Mouse (Mus musculus): ENCODE results near the gene Slc5a5. TPM values are rescaled to one million over a fixed set of nuclear protein-coding genes. Genes with fewer than 3 reads are reported as not detected.

Gene Slc5a5
- total and polyA plus RNA-seq, 3 experiments, result 0.04 to 0.26 (median 0.16) TPM

DNA sequence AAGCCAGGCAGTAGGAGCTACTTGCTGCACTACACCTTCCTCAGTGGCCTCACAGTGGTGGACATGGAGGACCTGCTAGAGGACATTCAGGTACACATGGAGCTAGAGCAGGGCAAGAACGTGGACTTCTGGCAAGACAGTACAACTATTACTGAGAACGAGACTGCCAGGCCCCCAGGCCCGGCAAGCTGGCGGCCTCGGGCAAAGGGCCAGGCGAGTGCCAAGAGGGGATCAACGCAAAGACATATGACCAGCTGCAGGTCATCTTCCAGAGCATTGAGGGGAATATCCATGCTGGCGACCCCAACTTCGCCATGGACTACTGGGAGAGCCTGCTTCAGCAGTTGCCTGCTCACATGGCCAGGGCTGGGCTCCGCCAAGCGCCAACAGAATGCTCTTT is 39.2 kb upstream of the Slc5a5 start:
- H3K36me3 ChIP-seq (replicated peaks in 1 of 2; ENCODE audit: control insufficient read depth in 1 of 2, insufficient read depth in 1 of 2, low read length in 1 of 2), result no peaks in the 10 kb centered on the region
- H3K4me1 ChIP-seq (ENCODE audit: control insufficient read depth in 1 of 2, insufficient read depth in 2 of 2), result peaks cover 0 to under 1% of the 10 kb centered on the region in 2 experiments; a peak in 1 of 4 replicates
- peaks cover 12% of the 10 kb centered on the region for H3K27me3 ChIP-seq (replicated peaks)
- H3K4me2 ChIP-seq (ENCODE audit: insufficient read depth, low read depth, poor library complexity, severe bottlenecking), result no peak overlapping the region
- no peaks in the 10 kb centered on the region for H3K9me3 ChIP-seq (replicated peaks; ENCODE audit: low read length)
- no peak overlapping the region for H3K9ac ChIP-seq (ENCODE audit: insufficient read depth, low read depth)
- no peak overlapping the region for H3K4me3 ChIP-seq (replicated peaks in 1 of 3; ENCODE audit: low read depth in 2 of 3, low read length in 2 of 3, poor library complexity in 1 of 3)
- in situ Hi-C loops (cut with MboI; ENCODE audit: low pct_ligation_motif_present, low pct_unique_long_range_greater_than_20kb, low sequenced_read_pairs) (no loop called here), dilution Hi-C loops (cut with MboI; ENCODE audit: extremely low pct_ligation_motif_present, extremely low pct_unique_long_range_greater_than_20kb, low sequenced_read_pairs) (no loop called here)
- H3K27ac ChIP-seq (ENCODE audit: insufficient read depth, low read depth), result no peak overlapping the region
- TF ChIP-seq POLR2A (IDR thresholded peaks at IDR 0.05; ENCODE audit: low read depth, low read length) (no peak), MYC (IDR thresholded peaks at IDR 0.05; ENCODE audit: low read depth, low read length) (no peak), RAD21 (IDR thresholded peaks at IDR 0.05; ENCODE audit: low read depth, low read length) (no peak), MAZ (IDR thresholded peaks at IDR 0.05; ENCODE audit: low read depth, low read length) (no peak), MXI1 (IDR thresholded peaks at IDR 0.05; ENCODE audit: low read depth, low read length) (no peak), NRF1 (IDR thresholded peaks at IDR 0.05; ENCODE audit: low read depth, low read length) (no peak), IRF4 (IDR thresholded peaks at IDR 0.05; ENCODE audit: low read depth, low read length) (no peak), ZC3H11A (IDR thresholded peaks at IDR 0.05; ENCODE audit: low read depth, low read length) (no peak), MAX (IDR thresholded peaks at IDR 0.05; ENCODE audit: low read length) (no peak), TCF12 (IDR thresholded peaks at IDR 0.05; ENCODE audit: low read depth, low read length) (no peak), GABPA (IDR thresholded peaks at IDR 0.05; ENCODE audit: insufficient replicate concordance, low read depth, low read length) (no peak), CTCF (conservative IDR thresholded peaks at IDR 0.05 in 1 of 2, IDR thresholded peaks at IDR 0.05 in 1 of 2; ENCODE audit: low read depth in 2 of 2, low read length in 2 of 2) (no peak), SMC3 (IDR thresholded peaks at IDR 0.05; ENCODE audit: low read depth, low read length) (no peak), PAX5 (IDR thresholded peaks at IDR 0.05; ENCODE audit: low read length) (no peak), CHD2 (IDR thresholded peaks at IDR 0.05; ENCODE audit: low read length) (no peak), ZMIZ1 (IDR thresholded peaks at IDR 0.05; ENCODE audit: low read depth, low read length) (no peak), E2F4 (IDR thresholded peaks at IDR 0.05; ENCODE audit: insufficient replicate concordance, low read depth, low read length) (no peak)
- no peak for DNase-seq (ENCODE audit: extremely low read depth)
- no peaks in the 10 kb centered on the region for H3K79me2 ChIP-seq (replicated peaks; ENCODE audit: control insufficient read depth, extremely low read depth, insufficient read depth, poor library complexity, severe bottlenecking)

DNA sequence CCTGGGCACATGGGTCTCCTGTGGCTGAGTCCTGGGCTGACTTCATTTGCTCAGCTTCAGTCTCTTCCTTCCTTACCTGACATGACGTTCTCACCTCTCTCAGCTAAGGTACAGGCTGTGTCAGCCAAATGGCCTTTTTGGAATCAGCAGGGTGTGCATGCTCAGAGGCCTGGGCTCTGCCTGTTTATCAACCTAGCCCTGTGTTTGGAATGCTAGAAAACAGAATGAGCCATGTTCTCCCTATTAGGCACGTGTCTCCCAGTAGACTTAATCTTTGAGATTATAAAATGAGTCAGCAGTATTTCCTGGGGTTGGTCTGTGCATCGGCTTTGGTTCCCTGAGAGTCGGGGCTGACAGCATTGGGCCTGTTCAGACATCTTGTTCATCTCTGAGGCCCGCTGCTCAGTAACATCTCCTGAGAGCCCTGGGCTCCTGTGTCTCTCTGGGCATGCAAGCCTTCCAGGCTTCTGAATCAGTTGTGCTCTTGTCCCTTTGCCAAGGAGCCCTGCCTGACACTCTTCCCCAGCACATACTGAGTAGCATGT is 36.3 kb upstream of the Slc5a5 start:
- no peaks in the 10 kb centered on the region for H3K9me3 ChIP-seq (replicated peaks; ENCODE audit: low read length)
- no peak overlapping the region for H3K9ac ChIP-seq (ENCODE audit: insufficient read depth, low read depth)
- DNase-seq (ENCODE audit: extremely low read depth), result no peak
- no peak overlapping the region for H3K27ac ChIP-seq (ENCODE audit: insufficient read depth, low read depth)
- peaks cover 0 to 11% of the 10 kb centered on the region in 2 experiments; a peak in 2 of 4 replicates for H3K4me1 ChIP-seq (ENCODE audit: control insufficient read depth in 1 of 2, insufficient read depth in 2 of 2)
- no peaks in the 10 kb centered on the region for H3K36me3 ChIP-seq (replicated peaks in 1 of 2; ENCODE audit: control insufficient read depth in 1 of 2, insufficient read depth in 1 of 2, low read length in 1 of 2)
- H3K4me2 ChIP-seq (ENCODE audit: insufficient read depth, low read depth, poor library complexity, severe bottlenecking), result no peak overlapping the region
- in situ Hi-C loops (cut with MboI; ENCODE audit: low pct_ligation_motif_present, low pct_unique_long_range_greater_than_20kb, low sequenced_read_pairs) (no loop called here), dilution Hi-C loops (cut with MboI; ENCODE audit: extremely low pct_ligation_motif_present, extremely low pct_unique_long_range_greater_than_20kb, low sequenced_read_pairs) (no loop called here)
- no peak overlapping the region for H3K4me3 ChIP-seq (replicated peaks in 1 of 3; ENCODE audit: low read depth in 2 of 3, low read length in 2 of 3, poor library complexity in 1 of 3)
- TF ChIP-seq ZC3H11A (IDR thresholded peaks at IDR 0.05; ENCODE audit: low read depth, low read length), result no peak
- TF ChIP-seq SIN3A (IDR thresholded peaks at IDR 0.05; ENCODE audit: low read length), result no peak
- TF ChIP-seq ZMIZ1 (IDR thresholded peaks at IDR 0.05; ENCODE audit: low read depth, low read length), result no peak
- no peak for TF ChIP-seq MEF2A (IDR thresholded peaks at IDR 0.05; ENCODE audit: borderline replicate concordance, low read depth, low read length)
- no peak for TF ChIP-seq KAT2A (IDR thresholded peaks at IDR 0.05; ENCODE audit: insufficient replicate concordance, low read length)
- no peak for TF ChIP-seq ELF1 (IDR thresholded peaks at IDR 0.05; ENCODE audit: low read depth, low read length)
- TF ChIP-seq MXI1 (IDR thresholded peaks at IDR 0.05; ENCODE audit: low read depth, low read length), result no peak
- no peak for TF ChIP-seq MYC (IDR thresholded peaks at IDR 0.05; ENCODE audit: low read depth, low read length)
- no peak for TF ChIP-seq ETS1 (conservative IDR thresholded peaks at IDR 0.05; ENCODE audit: low read depth, low read length)
- TF ChIP-seq ZNF384 (IDR thresholded peaks at IDR 0.05; ENCODE audit: low read depth, low read length), result no peak
- TF ChIP-seq NRF1 (IDR thresholded peaks at IDR 0.05; ENCODE audit: low read depth, low read length), result no peak
- TF ChIP-seq MAZ (IDR thresholded peaks at IDR 0.05; ENCODE audit: low read depth, low read length), result no peak
- TF ChIP-seq JUN (IDR thresholded peaks at IDR 0.05; ENCODE audit: insufficient read depth, low read depth, low read length), result no peak
- TF ChIP-seq HCFC1 (IDR thresholded peaks at IDR 0.05; ENCODE audit: low read depth, low read length), result no peak
- no peak for TF ChIP-seq CHD1 (IDR thresholded peaks at IDR 0.05; ENCODE audit: low read depth, low read length)
- TF ChIP-seq CHD2 (IDR thresholded peaks at IDR 0.05; ENCODE audit: low read length), result no peak
- TF ChIP-seq EP300 (IDR thresholded peaks at IDR 0.05; ENCODE audit: low read length), result no peak
- no peak for TF ChIP-seq CTCF (conservative IDR thresholded peaks at IDR 0.05 in 1 of 2, IDR thresholded peaks at IDR 0.05 in 1 of 2; ENCODE audit: low read depth in 2 of 2, low read length in 2 of 2)
- H3K27me3 ChIP-seq (replicated peaks), result no peaks in the 10 kb centered on the region
- no peaks in the 10 kb centered on the region for H3K79me2 ChIP-seq (replicated peaks; ENCODE audit: control insufficient read depth, extremely low read depth, insufficient read depth, poor library complexity, severe bottlenecking)
